Mouse (Mus musculus): ENCODE data around the gene Tgfbi.

DNA sequence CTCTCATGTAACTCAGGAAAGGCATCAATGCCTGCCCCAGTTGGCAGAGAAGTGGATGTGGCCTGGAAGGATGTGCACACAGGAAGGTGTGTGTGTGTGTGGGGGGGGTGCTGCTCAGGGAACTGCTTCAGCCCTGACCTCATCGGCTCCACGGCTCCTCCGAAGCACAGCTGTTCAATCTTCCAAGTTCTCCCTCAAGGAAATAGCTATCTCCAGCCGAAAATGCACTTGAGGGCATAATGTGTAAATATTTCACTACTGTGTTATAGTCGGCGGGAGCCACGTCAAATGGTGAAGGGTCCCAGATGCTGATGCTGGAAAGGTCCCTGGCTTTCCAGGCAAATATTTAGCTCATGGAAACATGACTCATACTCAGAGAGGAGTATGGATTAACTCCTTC, 25.6 kb downstream of the Tgfbi start:
- TF ChIP-seq GATA1 (IDR thresholded peaks at IDR 0.05; ENCODE audit: borderline replicate concordance, low read length) (no peak), CTCF (IDR thresholded peaks at IDR 0.05; ENCODE audit: low read depth, low read length) (no peak), TAL1 (conservative IDR thresholded peaks at IDR 0.05; ENCODE audit: low read depth, low read length) (no peak), POLR2AphosphoS5 (IDR thresholded peaks at IDR 0.05; ENCODE audit: insufficient replicate concordance, low read depth, low read length) (no peak), GATA2 (IDR thresholded peaks at IDR 0.05; ENCODE audit: borderline replicate concordance, low read depth, low read length) (no peak)
